Mouse (Mus musculus) small intestine, adult 2 months (tissue): ENCODE results near the gene Jade2. TPM values are rescaled to one million over a fixed set of nuclear protein-coding genes. Genes with fewer than 3 reads are reported as not detected.

ENCODE experiments used
- H3K27ac ChIP-seq: fragments of 200-500 bp; 2 replicates; pipeline ENCODE4 v1.5.1; 2012; ENCODE audit warnings: low read depth, low read length, control low read depth, inconsistent platforms; ENCODE audit not compliant: insufficient read depth
- H3K27me3 ChIP-seq: fragments of 200-500 bp; 2 replicates; pipeline ENCODE4 v1.6.1; 2012; ENCODE audit warnings: mild to moderate bottlenecking, moderate library complexity, low read length, inconsistent platforms; ENCODE audit not compliant: control insufficient read depth, insufficient read depth
- H3K36me3 ChIP-seq: fragments of 200-500 bp; 2 replicates; pipeline ENCODE4 v1.6.1; 2012; ENCODE audit warnings: mild to moderate bottlenecking, low read length, control low read depth, inconsistent platforms; ENCODE audit not compliant: control insufficient read depth, insufficient read depth
- H3K4me1 ChIP-seq: fragments of 200-500 bp; 2 replicates; pipeline ENCODE4 v1.6.1; 2012; ENCODE audit warnings: low read length, inconsistent platforms, mixed read lengths; ENCODE audit not compliant: control insufficient read depth, insufficient read depth, insufficient read length
- H3K4me3 ChIP-seq: fragments of 200-500 bp; 2 replicates; pipeline ENCODE4 v1.5.1; 2012; ENCODE audit warnings: low read depth, mild to moderate bottlenecking, control low read depth, inconsistent platforms, low read length, moderate library complexity
- CTCF ChIP-seq: fragments of 200-500 bp; IDR thresholded peaks from 2 replicates; pipeline ENCODE4 v1.5.1; 2012; ENCODE audit warnings: low read depth, mild to moderate bottlenecking, control low read depth, inconsistent platforms, low read length, moderate library complexity, mixed read lengths; ENCODE audit not compliant: insufficient replicate concordance, insufficient read length; ENCODE audit errors: extremely low read depth
- POLR2A ChIP-seq: fragments of 200-500 bp; IDR thresholded peaks from 2 replicates; pipeline ENCODE4 v1.6.1; 2012; ENCODE audit warnings: low read depth, mild to moderate bottlenecking, control low read depth, inconsistent platforms, low read length, moderate library complexity
- WGBS: fragments of 180-500 bp; shearing (Covaris S2); methylation state at CpG from one replicate; pipeline ENCODE4 v1.1.7; 2018; 5-methylcytosine and 5-hydroxymethylcytosine counted together
- polyA plus RNA-seq: library from polyadenylated mRNA; depleted of rRNA; stranded (reverse); fragments of >200 nt; gene quantifications from 2 replicates; pipeline ENCODE4 v1.2.3, GENCODE M21; 2012

The Jade2 gene
- polyA plus RNA-seq, 1 experiment: 6.3 TPM

- Histone ChIP-seq H3K36me3 (peaks cover 9% of the 10 kb centered on the region; the same call in 1 of the 2 replicates), H3K4me1 (peaks cover 3% of the 10 kb centered on the region), H3K27ac (no peak overlapping the region), H3K4me3 (no peak overlapping the region), H3K27me3 (no peaks in the 10 kb centered on the region)
- no peak for TF ChIP-seq CTCF
- TF ChIP-seq POLR2A: no peak
- 86% methylated on average over 11 of the region's 11 CpGs for WGBS
These were observed 6.6 kb downstream of the Jade2 start for GRCm38 (mm10) chr11:51850741-51851330.

- H3K27me3 ChIP-seq: no peaks in the 10 kb centered on the region
- no peak for TF ChIP-seq POLR2A
- no peak for TF ChIP-seq CTCF
- H3K36me3 ChIP-seq: peaks cover 11% of the 10 kb centered on the region
- 79% methylated on average over 3 of the region's 3 CpGs for WGBS
- no peak overlapping the region for H3K4me3 ChIP-seq
- H3K4me1 ChIP-seq: no peaks in the 10 kb centered on the region; the same call in 1 of the 2 replicates
- H3K27ac ChIP-seq: no peak overlapping the region
These were observed 9.1 kb downstream of the Jade2 start for GRCm38 (mm10) chr11:51848324-51848723.

DNA sequence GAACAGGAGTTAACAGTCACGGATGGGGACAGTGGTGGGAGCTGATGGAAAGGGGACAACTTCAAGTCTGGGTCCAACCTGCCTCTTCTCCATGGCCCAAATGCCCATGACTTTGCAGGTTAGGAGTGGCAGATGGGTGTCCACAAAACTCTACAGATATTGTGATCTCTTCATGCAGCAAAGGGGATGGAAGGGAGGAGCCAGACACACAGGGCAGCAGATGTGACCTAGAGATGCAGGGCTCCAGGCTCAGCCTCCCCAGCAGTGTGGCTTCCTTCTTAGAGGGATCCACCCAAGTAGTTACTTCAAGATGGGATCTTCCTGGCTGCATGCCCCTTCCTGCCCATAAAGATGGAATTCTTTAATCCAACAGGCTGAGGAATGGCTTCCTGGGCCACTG lies 9.6 kb downstream of the Jade2 start:
- Histone ChIP-seq H3K4me1 (no peaks in the 10 kb centered on the region; the same call in 1 of the 2 replicates), H3K27ac (no peak overlapping the region), H3K36me3 (peaks cover 11% of the 10 kb centered on the region), H3K4me3 (no peak overlapping the region), H3K27me3 (no peaks in the 10 kb centered on the region)
- WGBS: 94% methylated on average over 1 of the region's 1 CpGs
- TF ChIP-seq POLR2A (no peak), CTCF (no peak)

GRCm38 (mm10) chr11:51845981-51846883 lies 11.2 kb downstream of the Jade2 start:
- TF ChIP-seq POLR2A (no peak), CTCF (no peak)
- Histone ChIP-seq H3K36me3 (peaks cover 14% of the 10 kb centered on the region), H3K27ac (no peak overlapping the region), H3K4me1 (no peaks in the 10 kb centered on the region; the same call in 1 of the 2 replicates), H3K27me3 (no peaks in the 10 kb centered on the region), H3K4me3 (no peak overlapping the region)
- WGBS: 89% methylated on average over 16 of the region's 16 CpGs

- no peaks in the 10 kb centered on the region for H3K27me3 ChIP-seq
- no peak overlapping the region for H3K27ac ChIP-seq
- H3K36me3 ChIP-seq: peaks cover 16% of the 10 kb centered on the region
- no peak overlapping the region for H3K4me3 ChIP-seq
- TF ChIP-seq POLR2A (no peak), CTCF (no peak)
- H3K4me1 ChIP-seq: no peaks in the 10 kb centered on the region; the same call in 1 of the 2 replicates
- WGBS: 70% methylated on average over 10 of the region's 10 CpGs
These were observed 12.8 kb downstream of the Jade2 start for GRCm38 (mm10) chr11:51844529-51845098.

- Histone ChIP-seq H3K4me1 (no peaks in the 10 kb centered on the region; the same call in 1 of the 2 replicates), H3K36me3 (peaks cover 16% of the 10 kb centered on the region), H3K27ac (no peak overlapping the region), H3K27me3 (no peaks in the 10 kb centered on the region), H3K4me3 (no peak overlapping the region)
- TF ChIP-seq CTCF (no peak), POLR2A (no peak)
These were observed 13.6 kb downstream of the Jade2 start for GRCm38 (mm10) chr11:51843898-51844297.

- TF ChIP-seq CTCF (no peak), POLR2A (no peak)
- Histone ChIP-seq H3K27me3 (no peaks in the 10 kb centered on the region), H3K4me3 (no peak overlapping the region), H3K36me3 (peaks cover 16% of the 10 kb centered on the region), H3K4me1 (no peaks in the 10 kb centered on the region; the same call in 1 of the 2 replicates), H3K27ac (no peak overlapping the region)
- 80% methylated on average over 4 of the region's 4 CpGs for WGBS
These were observed 14.3 kb downstream of the Jade2 start for GRCm38 (mm10) chr11:51843168-51843567.
